Mouse (Mus musculus) kidney, embryonic 15.5 days (tissue): ENCODE results near the gene Syt2. TPM values are rescaled to one million over a fixed set of nuclear protein-coding genes. Genes with fewer than 3 reads are reported as not detected.

Experiments
- ATAC-seq: fragments of 200-750 bp; cut with Nextera tagmentation; replicated peaks from 2 replicates; pipeline ENCODE4 v1.8.0; 2017; ENCODE audit warnings: moderate TSS enrichment; ENCODE audit not compliant: low FRiP score
- H3K27ac ChIP-seq: fragments of 300-500 bp; sonication (generic); 2 replicates; pipeline ENCODE4 v1.5.1; 2015; ENCODE audit warnings: mild to moderate bottlenecking, inconsistent platforms
- H3K27me3 ChIP-seq: fragments of 300-500 bp; sonication (generic); 2 replicates; pipeline ENCODE4 v1.6.1; 2015; ENCODE audit warnings: inconsistent platforms
- H3K36me3 ChIP-seq: fragments of 300-500 bp; sonication (generic); 2 replicates; pipeline ENCODE4 v1.6.1; 2015; ENCODE audit warnings: inconsistent platforms
- H3K4me1 ChIP-seq: fragments of 300-500 bp; sonication (generic); 2 replicates; pipeline ENCODE4 v1.6.1; 2015; ENCODE audit warnings: inconsistent platforms
- H3K4me2 ChIP-seq: fragments of 300-500 bp; sonication (generic); 2 replicates; pipeline ENCODE4 v1.6.1; 2015; ENCODE audit warnings: moderate library complexity, mild to moderate bottlenecking, inconsistent platforms
- H3K4me3 ChIP-seq: fragments of 300-500 bp; sonication (generic); replicated peaks from 2 replicates; pipeline ENCODE4 v1.5.1; 2015; ENCODE audit warnings: mild to moderate bottlenecking, inconsistent platforms
- H3K9ac ChIP-seq: fragments of 300-500 bp; sonication (generic); 2 replicates; pipeline ENCODE4 v1.6.1; 2015; ENCODE audit warnings: mild to moderate bottlenecking, inconsistent platforms
- H3K9me3 ChIP-seq: fragments of 300-500 bp; sonication (generic); replicated peaks from 2 replicates; pipeline ENCODE4 v1.6.1; 2016; ENCODE audit warnings: inconsistent platforms
- WGBS: fragments of 180-500 bp; shearing (Covaris S2); methylation state at CpG from one replicate; pipeline ENCODE4 v1.1.7; 2015; ENCODE audit warnings: mixed read lengths; 5-methylcytosine and 5-hydroxymethylcytosine counted together
- polyA plus RNA-seq: library from polyadenylated mRNA; unstranded; fragments of >200 nt; fragmentation: Nextera tagmentation; extraction: Ambion mirVana; gene quantifications from 2 replicates; pipeline ENCODE4 v1.2.1, GENCODE M21; 2015

The Syt2 gene
- polyA plus RNA-seq, 1 experiment from 2014 or later = 1.5 TPM

- WGBS = 82% methylated on average over 4 of the region's 4 CpGs
- peaks cover 17% of the 10 kb centered on the region for H3K4me1 ChIP-seq
- no peak for ATAC-seq
- no peak overlapping the region for H3K4me2 ChIP-seq
- no peaks in the 10 kb centered on the region for H3K9me3 ChIP-seq
- no peak overlapping the region for H3K9ac ChIP-seq
- H3K27ac ChIP-seq = no peak overlapping the region
- no peaks in the 10 kb centered on the region for H3K36me3 ChIP-seq
- H3K4me3 ChIP-seq = no peak overlapping the region
- H3K27me3 ChIP-seq = no peaks in the 10 kb centered on the region
Observed at GRCm38 (mm10) chr1:134783958-134784357, 137.5 kb downstream of the Syt2 start.

GRCm38 (mm10) chr1:134784481-134784880, 138.0 kb downstream of the Syt2 start:
- WGBS = 86% methylated on average over 6 of the region's 6 CpGs
- Histone ChIP-seq H3K9me3 (no peaks in the 10 kb centered on the region), H3K27me3 (no peaks in the 10 kb centered on the region), H3K4me1 (peaks cover 17% of the 10 kb centered on the region), H3K9ac (no peak overlapping the region), H3K36me3 (no peaks in the 10 kb centered on the region), H3K4me3 (no peak overlapping the region), H3K4me2 (no peak overlapping the region), H3K27ac (no peak overlapping the region)
- no peak for ATAC-seq

GRCm38 (mm10) chr1:134784911-134785310, 138.4 kb downstream of the Syt2 start:
- peaks cover 17% of the 10 kb centered on the region for H3K4me1 ChIP-seq
- H3K27ac ChIP-seq = no peak overlapping the region
- no peak overlapping the region for H3K4me3 ChIP-seq
- H3K9me3 ChIP-seq = no peaks in the 10 kb centered on the region
- H3K4me2 ChIP-seq = no peak overlapping the region
- WGBS = 86% methylated on average over 1 of the region's 1 CpGs
- no peaks in the 10 kb centered on the region for H3K27me3 ChIP-seq
- no peak overlapping the region for H3K9ac ChIP-seq
- no peaks in the 10 kb centered on the region for H3K36me3 ChIP-seq
- no peak for ATAC-seq

- WGBS = 56% methylated on average over 7 of the region's 7 CpGs
- H3K9me3 ChIP-seq = no peaks in the 10 kb centered on the region
- H3K4me2 ChIP-seq = no peak overlapping the region
- H3K27ac ChIP-seq = no peak overlapping the region
- H3K27me3 ChIP-seq = no peaks in the 10 kb centered on the region
- peaks cover 16% of the 10 kb centered on the region for H3K4me1 ChIP-seq
- H3K36me3 ChIP-seq = no peaks in the 10 kb centered on the region
- no peak overlapping the region for H3K9ac ChIP-seq
- no peak for ATAC-seq
- no peak overlapping the region for H3K4me3 ChIP-seq
Observed at GRCm38 (mm10) chr1:134788096-134788495, 141.6 kb downstream of the Syt2 start.

GRCm38 (mm10) chr1:134790716-134791439, 144.4 kb downstream of the Syt2 start:
- Histone ChIP-seq H3K4me1 (peaks cover 16% of the 10 kb centered on the region), H3K36me3 (no peaks in the 10 kb centered on the region), H3K9me3 (no peaks in the 10 kb centered on the region), H3K4me2 (no peak overlapping the region), H3K27me3 (no peaks in the 10 kb centered on the region), H3K27ac (no peak overlapping the region), H3K4me3 (no peak overlapping the region), H3K9ac (no peak overlapping the region)
- WGBS = 81% methylated on average over 2 of the region's 2 CpGs
- ATAC-seq = no peak

GRCm38 (mm10) chr1:134791456-134791855, 145.0 kb downstream of the Syt2 start:
- Histone ChIP-seq H3K36me3 (no peaks in the 10 kb centered on the region), H3K27me3 (no peaks in the 10 kb centered on the region), H3K4me1 (peaks cover 13% of the 10 kb centered on the region), H3K9ac (no peak overlapping the region), H3K4me3 (no peak overlapping the region), H3K4me2 (no peak overlapping the region), H3K9me3 (no peaks in the 10 kb centered on the region), H3K27ac (no peak overlapping the region)
- no peak for ATAC-seq

GRCm38 (mm10) chr1:134796076-134796475, 149.6 kb downstream of the Syt2 start:
- Histone ChIP-seq H3K4me2 (no peak overlapping the region), H3K9me3 (no peaks in the 10 kb centered on the region), H3K4me3 (no peak overlapping the region), H3K9ac (no peak overlapping the region), H3K36me3 (peaks cover 8% of the 10 kb centered on the region; the same call in 1 of the 2 replicates), H3K27ac (no peak overlapping the region), H3K4me1 (peaks cover 11% of the 10 kb centered on the region), H3K27me3 (no peaks in the 10 kb centered on the region)
- 96% methylated on average over 1 of the region's 1 CpGs for WGBS
- no peak for ATAC-seq

GRCm38 (mm10) chr1:134796536-134796935, 150.1 kb downstream of the Syt2 start:
- WGBS = 74% methylated on average over 3 of the region's 3 CpGs
- H3K27me3 ChIP-seq = no peaks in the 10 kb centered on the region
- no peak overlapping the region for H3K4me2 ChIP-seq
- H3K36me3 ChIP-seq = peaks cover 8% of the 10 kb centered on the region; the same call in 1 of the 2 replicates
- H3K4me3 ChIP-seq = no peak overlapping the region
- H3K9me3 ChIP-seq = no peaks in the 10 kb centered on the region
- H3K9ac ChIP-seq = no peak overlapping the region
- peaks cover 15% of the 10 kb centered on the region for H3K4me1 ChIP-seq
- H3K27ac ChIP-seq = no peak overlapping the region
- no peak for ATAC-seq

- WGBS = 89% methylated on average over 7 of the region's 7 CpGs
- H3K9me3 ChIP-seq = no peaks in the 10 kb centered on the region
- peaks cover 8% of the 10 kb centered on the region; the same call in 1 of the 2 replicates for H3K36me3 ChIP-seq
- peaks cover 41% of the 10 kb centered on the region for H3K4me1 ChIP-seq
- no peak overlapping the region for H3K4me3 ChIP-seq
- H3K27me3 ChIP-seq = no peaks in the 10 kb centered on the region
- no peak overlapping the region for H3K9ac ChIP-seq
- H3K4me2 ChIP-seq = peak overlapping the region; percentile 0; the same call in 1 of the 2 replicates
- peak overlapping the region; percentile 10; the same call in 1 of the 2 replicates for H3K27ac ChIP-seq
- ATAC-seq = no peak
Observed at GRCm38 (mm10) chr1:134801758-134802157, 155.3 kb downstream of the Syt2 start.

GRCm38 (mm10) chr1:134803286-134804117, 157.0 kb downstream of the Syt2 start:
- Histone ChIP-seq H3K27me3 (no peaks in the 10 kb centered on the region), H3K9ac (no peak overlapping the region), H3K36me3 (peaks cover 3% of the 10 kb centered on the region; the same call in 1 of the 2 replicates), H3K9me3 (no peaks in the 10 kb centered on the region), H3K4me3 (no peak overlapping the region), H3K27ac (peak overlapping the region; percentile 83), H3K4me2 (peak overlapping the region; percentile 30), H3K4me1 (peaks cover 46% of the 10 kb centered on the region)
- WGBS = 46% methylated on average over 16 of the region's 16 CpGs
- no peak for ATAC-seq

GRCm38 (mm10) chr1:134804373-134804772, 157.9 kb downstream of the Syt2 start:
- no peak overlapping the region for H3K4me2 ChIP-seq
- H3K4me1 ChIP-seq = peaks cover 46% of the 10 kb centered on the region
- no peak for ATAC-seq
- WGBS = 41% methylated on average over 5 of the region's 5 CpGs
- H3K4me3 ChIP-seq = no peak overlapping the region
- no peaks in the 10 kb centered on the region; the same call in 1 of the 2 replicates for H3K36me3 ChIP-seq
- H3K27me3 ChIP-seq = no peaks in the 10 kb centered on the region
- H3K9ac ChIP-seq = no peak overlapping the region
- no peaks in the 10 kb centered on the region for H3K9me3 ChIP-seq
- H3K27ac ChIP-seq = peak overlapping the region; percentile 83

GRCm38 (mm10) chr1:134805471-134805870, 159.0 kb downstream of the Syt2 start:
- no peaks in the 10 kb centered on the region for H3K36me3 ChIP-seq
- no peaks in the 10 kb centered on the region for H3K27me3 ChIP-seq
- H3K4me2 ChIP-seq = no peak overlapping the region
- peaks cover 44% of the 10 kb centered on the region for H3K4me1 ChIP-seq
- H3K9me3 ChIP-seq = no peaks in the 10 kb centered on the region
- H3K9ac ChIP-seq = no peak overlapping the region
- WGBS = 85% methylated on average over 9 of the region's 9 CpGs
- H3K4me3 ChIP-seq = no peak overlapping the region
- ATAC-seq = no peak
- H3K27ac ChIP-seq = no peak overlapping the region
